40 mouse cellular contexts compared by ENCODE assay signal in genomic region chr8:93331151-93331550, GRCm38 (mm10). TPM values are rescaled to one million over a fixed set of nuclear protein-coding genes. Genes with fewer than 3 reads are reported as not detected.
"Had no signal": no experiment of that assay in that cellular context is flagged by ENCODE, and none has a peak within 500 bp of the region (broad histone marks: within the 10 kb centered on the region; RNA-seq: fewer than 3 reads in every experiment).

No protein-coding gene starts in this region.

- H3K27ac ChIP-seq: embryonic facial prominence, embryonic 10.5 days; embryonic facial prominence, embryonic 12.5 days; embryonic facial prominence, embryonic 13.5 days; embryonic facial prominence, embryonic 15.5 days; forebrain, embryonic 10.5 days; forebrain, embryonic 12.5 days; forebrain, embryonic 13.5 days; forebrain, embryonic 15.5 days; gastrocnemius, adult 2 months; heart, adult 2 months had no signal

- H3K27me3 ChIP-seq: embryonic facial prominence, embryonic 12.5 days; embryonic facial prominence, embryonic 13.5 days; embryonic facial prominence, embryonic 15.5 days; forebrain, embryonic 12.5 days; forebrain, embryonic 13.5 days; forebrain, embryonic 15.5 days had no signal

- H3K36me3 ChIP-seq: embryonic facial prominence, embryonic 10.5 days; embryonic facial prominence, embryonic 12.5 days; embryonic facial prominence, embryonic 13.5 days; embryonic facial prominence, embryonic 15.5 days; forebrain, embryonic 10.5 days; forebrain, embryonic 12.5 days; forebrain, embryonic 15.5 days had no signal

- H3K9ac ChIP-seq: embryonic facial prominence, embryonic 12.5 days; embryonic facial prominence, embryonic 13.5 days; embryonic facial prominence, embryonic 15.5 days; forebrain, embryonic 12.5 days; forebrain, embryonic 13.5 days; forebrain, embryonic 15.5 days; forebrain, postnatal 0 days had no signal

- H3K9me3 ChIP-seq: embryonic facial prominence, embryonic 10.5 days; embryonic facial prominence, embryonic 12.5 days; embryonic facial prominence, embryonic 13.5 days; embryonic facial prominence, embryonic 15.5 days; forebrain, embryonic 10.5 days; forebrain, embryonic 12.5 days; forebrain, embryonic 13.5 days; forebrain, embryonic 15.5 days had no signal

- H3K4me3 ChIP-seq: embryonic facial prominence, embryonic 10.5 days; embryonic facial prominence, embryonic 12.5 days; embryonic facial prominence, embryonic 13.5 days; embryonic facial prominence, embryonic 15.5 days; erythroblast, embryonic 14.5 days; forebrain, embryonic 10.5 days; forebrain, embryonic 12.5 days; forebrain, embryonic 13.5 days; forebrain, embryonic 15.5 days; gastrocnemius, adult 2 months; heart, adult 2 months had no signal

- DNase-seq: cerebellum, adult 8-10 months; cerebellum, adult 9-10 months; cerebellum, adult 9-11 months; cerebellum, postnatal 10 days; cerebellum, postnatal 14 days; cerebellum, postnatal 25 days; cerebellum, postnatal 36 days; embryo, embryonic 11 days; forebrain, postnatal 0 days; gastrocnemius, adult 2 months; gastrocnemius, postnatal 10 days; gastrocnemius, postnatal 14 days; gastrocnemius, postnatal 25 days; gastrocnemius, postnatal 36 days; heart, adult 11 months; heart, adult 18-20 months; heart, adult 2 months had no signal

- H3K4me2 ChIP-seq: embryonic facial prominence, embryonic 12.5 days; embryonic facial prominence, embryonic 13.5 days; embryonic facial prominence, embryonic 15.5 days; forebrain, embryonic 12.5 days; forebrain, embryonic 13.5 days; forebrain, embryonic 15.5 days had no signal

- H3K4me1 ChIP-seq: embryonic facial prominence, embryonic 10.5 days; embryonic facial prominence, embryonic 12.5 days; embryonic facial prominence, embryonic 13.5 days; embryonic facial prominence, embryonic 15.5 days; forebrain, embryonic 10.5 days; forebrain, embryonic 12.5 days; forebrain, embryonic 13.5 days; forebrain, embryonic 15.5 days had no signal

- ATAC-seq: forebrain, embryonic 13.5 days; forebrain, embryonic 14.5 days; forebrain, embryonic 15.5 days; forebrain, embryonic 16.5 days; forebrain, postnatal 0 days had no signal

RNA-seq across cellular contexts. Expression of gene Ces1g, which starts 6.0 kb away (rescaled TPM):
- total RNA-seq: common myeloid progenitor, adult 5-6 weeks; forebrain, postnatal 0 days; gastrocnemius, adult 18-20 months; gastrocnemius, adult 2 months; gastrocnemius, adult 8-10 months; gastrocnemius, postnatal 10 days; gastrocnemius, postnatal 14 days; gastrocnemius, postnatal 25 days; gastrocnemius, postnatal 36 days; granulocyte monocyte progenitor cell, adult 5-6 weeks; heart, adult 2 months had no signal
- polyA plus RNA-seq: cortical plate, adult 2 months; embryonic facial prominence, embryonic 10.5 days; embryonic facial prominence, embryonic 11.5 days; embryonic facial prominence, embryonic 12.5 days; embryonic facial prominence, embryonic 13.5 days; embryonic facial prominence, embryonic 14.5 days; embryonic facial prominence, embryonic 15.5 days; erythroblast, embryonic 14.5 days; forebrain, embryonic 10.5 days; forebrain, embryonic 11.5 days; forebrain, embryonic 12.5 days; forebrain, embryonic 13.5 days; forebrain, embryonic 14.5 days; forebrain, embryonic 15.5 days; forebrain, embryonic 16.5 days; forebrain, postnatal 0 days; frontal cortex, adult 2 months; gonadal fat pad, adult 2 months; heart, adult 2 months had no signal

RNA-seq across cellular contexts. Expression of gene Ces1h, which starts 48.4 kb away (rescaled TPM):
- total RNA-seq: common myeloid progenitor, adult 5-6 weeks; forebrain, postnatal 0 days; gastrocnemius, adult 18-20 months; gastrocnemius, adult 2 months; gastrocnemius, adult 8-10 months; gastrocnemius, postnatal 10 days; gastrocnemius, postnatal 14 days; gastrocnemius, postnatal 25 days; gastrocnemius, postnatal 36 days; gastrocnemius, postnatal 4 days; granulocyte monocyte progenitor cell, adult 5-6 weeks; heart, adult 18-20 months; heart, adult 2 months; heart, adult 8-10 months had no signal
- polyA plus RNA-seq: cortical plate, adult 2 months; embryonic facial prominence, embryonic 10.5 days; embryonic facial prominence, embryonic 11.5 days; embryonic facial prominence, embryonic 12.5 days; embryonic facial prominence, embryonic 13.5 days; embryonic facial prominence, embryonic 14.5 days; erythroblast, embryonic 14.5 days; forebrain, embryonic 10.5 days; forebrain, embryonic 11.5 days; forebrain, embryonic 12.5 days; forebrain, embryonic 13.5 days; forebrain, embryonic 14.5 days; forebrain, embryonic 15.5 days; forebrain, embryonic 16.5 days; forebrain, postnatal 0 days; frontal cortex, adult 2 months; gonadal fat pad, adult 2 months; heart, adult 2 months had no signal

RNA-seq across cellular contexts. Expression of gene Ces1f, which starts 51.6 kb away (rescaled TPM):
- total RNA-seq: common myeloid progenitor, adult 5-6 weeks; forebrain, postnatal 0 days; gastrocnemius, postnatal 10 days; gastrocnemius, postnatal 14 days; granulocyte monocyte progenitor cell, adult 5-6 weeks had no signal
- polyA plus RNA-seq: cortical plate, adult 2 months; embryonic facial prominence, embryonic 10.5 days; embryonic facial prominence, embryonic 11.5 days; embryonic facial prominence, embryonic 12.5 days; embryonic facial prominence, embryonic 13.5 days; embryonic facial prominence, embryonic 15.5 days; erythroblast, embryonic 14.5 days; forebrain, embryonic 10.5 days; forebrain, embryonic 11.5 days; forebrain, embryonic 12.5 days; forebrain, embryonic 13.5 days; forebrain, embryonic 14.5 days; forebrain, embryonic 15.5 days; forebrain, embryonic 16.5 days; forebrain, postnatal 0 days had no signal
